Comparison of ENCODE assay signal across 9 mouse cellular contexts in the genomic region with DNA sequence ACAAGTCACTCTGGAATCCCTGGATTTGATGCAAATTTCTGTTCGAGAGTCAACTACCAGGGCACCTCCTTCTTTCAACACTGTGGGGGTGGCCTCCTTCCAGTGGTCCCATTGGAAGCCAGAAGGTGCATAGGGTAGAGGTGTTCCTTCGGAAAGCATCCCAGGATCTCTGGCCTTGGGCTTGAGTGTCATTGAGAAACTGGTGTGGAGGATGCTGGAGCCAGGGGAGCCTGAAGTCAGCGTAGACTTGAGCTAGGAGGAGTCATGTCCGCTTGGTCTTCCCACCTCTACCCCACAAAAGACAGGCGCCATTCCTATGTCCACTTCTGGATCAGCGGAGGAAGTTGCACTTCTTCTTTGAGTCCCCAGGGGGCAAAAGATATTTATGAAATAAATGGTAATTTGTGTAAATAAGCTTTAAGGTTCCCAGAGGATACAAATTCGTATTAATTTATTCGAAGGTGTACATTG. TPM values are rescaled to one million over a fixed set of nuclear protein-coding genes. Genes with fewer than 3 reads are reported as not detected.
DNase-seq lines count a peak whose midpoint lies in the region; ATAC-seq and TF ChIP-seq lines count a peak whose summit lies in the region.
"Had no signal": no experiment of that assay in that cellular context is flagged by ENCODE, and none has a peak within 500 bp of the region (broad histone marks: within the 10 kb centered on the region; RNA-seq: fewer than 3 reads in every experiment).

No protein-coding gene starts in this region.

- no peaks in the 10 kb centered on the region for H3K36me3 ChIP-seq in testis, adult 2 months (ENCODE audit: control insufficient read depth, insufficient read depth, low read length)
- H3K36me3 ChIP-seq in limb, embryonic 14.5 days (ENCODE audit: control insufficient read depth, insufficient read depth, low read length) = peaks cover 26% of the 10 kb centered on the region
- H3K36me3 ChIP-seq in stomach, postnatal 0 days (ENCODE audit: control insufficient read depth, insufficient read depth, low read length) = peaks cover 7% of the 10 kb centered on the region; the same call in 1 of the 2 replicates

- no peak for ATAC-seq in limb, embryonic 14.5 days (ENCODE audit: low FRiP score, low read depth)
- no peak for ATAC-seq in stomach, postnatal 0 days (ENCODE audit: low FRiP score, low TSS enrichment)

- no peak for TF ChIP-seq CTCF in testis, adult 2 months (IDR thresholded peaks at IDR 0.05; ENCODE audit: control insufficient read depth, insufficient read depth, insufficient replicate concordance, low read depth, low read length)
- TF ChIP-seq CTCF in stomach, postnatal 0 days (IDR thresholded peaks at IDR 0.05; ENCODE audit: low read depth) = peak; percentile 47

- DNase-seq in adrenal gland, adult 2 months = peak; percentile 33
- no peak for DNase-seq in adrenal gland, postnatal 25 days
- no peak for DNase-seq in testis, postnatal 10 days (ENCODE audit: low spot score)
- DNase-seq in limb, embryonic 14.5 days (ENCODE audit: low spot score) = no peak
- DNase-seq in stomach, postnatal 0 days (ENCODE audit: low spot score) = no peak
- no peak for DNase-seq in ovary, postnatal 14 days (ENCODE audit: low spot score)
- DNase-seq in cerebellum, adult 18-20 months = no peak

- H3K4me3 ChIP-seq in testis, adult 2 months (ENCODE audit: control insufficient read depth, low read depth, low read length) = peak overlapping the region; percentile 7; the same call in 1 of the 2 replicates
- H3K4me3 ChIP-seq in limb, embryonic 14.5 days (replicated peaks; ENCODE audit: low read length) = peak overlapping the region; percentile 50; the same call in 1 of the 2 replicates
- peak overlapping the region; percentile 60; the same call in 1 of the 2 replicates for H3K4me3 ChIP-seq in stomach, postnatal 0 days (ENCODE audit: low read depth, low read length)

- peak overlapping the region; percentile 56 for H3K9ac ChIP-seq in limb, embryonic 14.5 days (ENCODE audit: low read depth, low read length, severe bottlenecking)
- peak overlapping the region; percentile 58; the same call in 1 of the 2 replicates for H3K9ac ChIP-seq in stomach, postnatal 0 days (ENCODE audit: low read length)

- H3K27ac ChIP-seq in testis, adult 2 months (ENCODE audit: control insufficient read depth, insufficient read depth, low read depth, low read length) = no peak overlapping the region
- H3K27ac ChIP-seq in limb, embryonic 14.5 days (replicated peaks; ENCODE audit: low read depth, low read length) = peak overlapping the region; percentile 55; the same call in 1 of the 2 replicates
- peak overlapping the region; percentile 65 for H3K27ac ChIP-seq in stomach, postnatal 0 days (replicated peaks)

- H3K27me3 ChIP-seq in testis, adult 2 months (ENCODE audit: control insufficient read depth, insufficient read depth, low read length) = peaks cover 5% of the 10 kb centered on the region
- peaks cover 57% of the 10 kb centered on the region for H3K27me3 ChIP-seq in limb, embryonic 14.5 days (ENCODE audit: control insufficient read depth, insufficient read depth, low read length)
- H3K27me3 ChIP-seq in stomach, postnatal 0 days (ENCODE audit: control insufficient read depth, insufficient read depth, low read length) = peaks cover 5% of the 10 kb centered on the region; the same call in 1 of the 2 replicates

- H3K4me1 ChIP-seq in testis, adult 2 months (ENCODE audit: control insufficient read depth, insufficient read depth, low read length) = peaks cover 62% of the 10 kb centered on the region
- peaks cover 37% of the 10 kb centered on the region for H3K4me1 ChIP-seq in limb, embryonic 14.5 days (ENCODE audit: control insufficient read depth, insufficient read depth, low read length)
- H3K4me1 ChIP-seq in stomach, postnatal 0 days (replicated peaks; ENCODE audit: control insufficient read depth, insufficient read depth) = peaks cover 4% of the 10 kb centered on the region; the same call in 1 of the 2 replicates

- H3K9me3 ChIP-seq in limb, embryonic 14.5 days (ENCODE audit: control insufficient read depth, low read length) = no peaks in the 10 kb centered on the region
- no peaks in the 10 kb centered on the region for H3K9me3 ChIP-seq in stomach, postnatal 0 days (ENCODE audit: control insufficient read depth, low read length)

- TF ChIP-seq EP300 in stomach, postnatal 0 days (optimal IDR thresholded peaks at IDR 0.05) = no peak

- H3K4me2 ChIP-seq in limb, embryonic 14.5 days (replicated peaks; ENCODE audit: low read depth, low read length, severe bottlenecking) = peak overlapping the region; percentile 89
- peak overlapping the region; percentile 85 for H3K4me2 ChIP-seq in stomach, postnatal 0 days (replicated peaks; ENCODE audit: low read depth)

- no peak for TF ChIP-seq POLR2A in testis, adult 2 months (IDR thresholded peaks at IDR 0.05; ENCODE audit: control insufficient read depth, low read depth, low read length)
- no peak for TF ChIP-seq POLR2A in limb, embryonic 14.5 days (IDR thresholded peaks at IDR 0.05; ENCODE audit: borderline replicate concordance, extremely low read depth, insufficient read depth, insufficient read length)

- WGBS in limb, embryonic 14.5 days = 16% methylated on average over 8 of the region's 8 CpGs
- 37% methylated on average over 8 of the region's 8 CpGs for WGBS in stomach, postnatal 0 days

RNA-seq across cellular contexts. Expression of a gene that starts 8.9 kb away (rescaled TPM):
- total RNA-seq in adrenal gland, adult 2 months (2021) = not detected
- not detected in 2 replicates for polyA plus RNA-seq in adrenal gland, adult 2 months (2012; rRNA removed)
- not detected in 2 replicates for total RNA-seq in adrenal gland, postnatal 25 days (2021)
- 5.7 and 8.4 TPM in 2 replicates for polyA plus RNA-seq in testis, adult 2 months (2012; rRNA removed)
- polyA plus RNA-seq in limb, embryonic 14.5 days (2012; rRNA removed) = not detected in 2 replicates
- not detected in 2 replicates for polyA plus RNA-seq in limb, embryonic 14.5 days (2014; fragmentation: Nextera tagmentation; extraction: Ambion mirVana)
- 0.18 TPM in 1 of 2 replicates, not detected in the other for polyA plus RNA-seq in stomach, postnatal 0 days (2015; fragmentation: Nextera tagmentation; extraction: Ambion mirVana)
- total RNA-seq: neutrophil, adult 5-6 weeks had no signal

RNA-seq across cellular contexts. Expression of a gene that starts 8.9 kb away (rescaled TPM):
- total RNA-seq in adrenal gland, adult 2 months (2021) = 10 to 100 TPM; 16.8 to 29.0 TPM
- polyA plus RNA-seq in adrenal gland, adult 2 months (2012; rRNA removed) = 54.5 and 56.0 TPM in 2 replicates
- total RNA-seq in adrenal gland, postnatal 25 days (2021) = 25.6 and 27.5 TPM in 2 replicates
- polyA plus RNA-seq in testis, adult 2 months (2012; rRNA removed) = 2.3 and 4.0 TPM in 2 replicates
- 31.7 and 39.1 TPM in 2 replicates for polyA plus RNA-seq in limb, embryonic 14.5 days (2012; rRNA removed)
- 6.5 and 9.3 TPM in 2 replicates for polyA plus RNA-seq in limb, embryonic 14.5 days (2014; fragmentation: Nextera tagmentation; extraction: Ambion mirVana)
- polyA plus RNA-seq in stomach, postnatal 0 days (2015; fragmentation: Nextera tagmentation; extraction: Ambion mirVana) = 5.2 and 6.9 TPM in 2 replicates

RNA-seq across cellular contexts. Expression of a gene that starts 45.0 kb away (rescaled TPM):
- total RNA-seq in adrenal gland, adult 2 months (2021) = under 1 TPM in 1 of 2 experiments, not detected in 1; 0.10 TPM
- polyA plus RNA-seq in adrenal gland, adult 2 months (2012; rRNA removed) = 0.10 and 0.27 TPM in 2 replicates
- total RNA-seq in adrenal gland, postnatal 25 days (2021) = not detected in 2 replicates
- polyA plus RNA-seq in testis, adult 2 months (2012; rRNA removed) = 0.61 TPM in 2 replicates
- 37.5 and 52.7 TPM in 2 replicates for polyA plus RNA-seq in limb, embryonic 14.5 days (2012; rRNA removed)
- 15.5 and 20.0 TPM in 2 replicates for polyA plus RNA-seq in limb, embryonic 14.5 days (2014; fragmentation: Nextera tagmentation; extraction: Ambion mirVana)
- polyA plus RNA-seq in stomach, postnatal 0 days (2015; fragmentation: Nextera tagmentation; extraction: Ambion mirVana) = 0.04 and 0.05 TPM in 2 replicates
- total RNA-seq: neutrophil, adult 5-6 weeks had no signal

Comparison
In these comparisons a context has a peak if more than half of its experiments do, and no peak if none do; other contexts are left out.
1. H3K4me3 ChIP-seq: peak in every context shown above with its lines; median percentile 60 in stomach, postnatal 0 days; 50 in limb, embryonic 14.5 days; 7 in testis, adult 2 months.
2. RNA of a gene that starts 45.0 kb away (polyA plus RNA-seq): 15.5 to 52.7 TPM in limb, embryonic 14.5 days; 0.61 TPM in testis, adult 2 months, 0.10 to 0.27 TPM in adrenal gland, adult 2 months and 0.04 to 0.05 TPM in stomach, postnatal 0 days; every median in the first group is over 10 times any median in the second.